12 mouse cellular contexts compared by ENCODE assay signal in the genomic region with DNA sequence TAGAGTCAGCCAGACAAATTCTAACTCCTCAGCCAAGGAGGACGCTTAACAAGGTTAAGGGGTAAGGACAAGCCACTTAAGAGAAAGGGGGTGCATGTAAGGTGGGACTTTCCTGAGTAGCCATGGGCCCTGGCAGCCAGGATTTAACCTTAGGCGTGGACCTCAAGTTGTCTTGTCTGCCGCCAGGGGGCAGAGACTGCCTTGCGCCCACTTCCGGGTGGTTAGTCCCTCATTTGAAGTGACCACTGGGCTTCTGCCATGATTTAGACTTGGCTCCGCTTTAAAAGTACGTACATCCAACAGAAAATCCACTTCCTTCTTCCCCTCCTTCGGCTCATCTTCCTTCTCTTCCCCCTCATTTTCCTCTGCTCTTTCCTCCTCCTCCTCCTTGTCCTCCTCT. TPM values are rescaled to one million over a fixed set of nuclear protein-coding genes. Genes with fewer than 3 reads are reported as not detected.
DNase-seq lines count a peak whose midpoint lies in the region; ATAC-seq and TF ChIP-seq lines count a peak whose summit lies in the region.
"Had no signal": no experiment of that assay in that cellular context is flagged by ENCODE, and none has a peak within 500 bp of the region (broad histone marks: within the 10 kb centered on the region; RNA-seq: fewer than 3 reads in every experiment).

No protein-coding gene starts in this region.

- ATAC-seq in hindbrain, postnatal 0 days: no peak
- ATAC-seq in hindbrain, embryonic 13.5 days (ENCODE audit: low FRiP score): no peak
- no peak for ATAC-seq in neural tube, embryonic 11.5 days (ENCODE audit: insufficient read depth, low FRiP score, low TSS enrichment)
- ATAC-seq in neural tube, embryonic 15.5 days (ENCODE audit: low FRiP score): no peak
- ATAC-seq: midbrain, embryonic 13.5 days had no signal

- H3K27me3 ChIP-seq in hindbrain, postnatal 0 days (ENCODE audit: insufficient read depth, low read length): no peaks in the 10 kb centered on the region
- H3K27me3 ChIP-seq in hindbrain, embryonic 13.5 days: no peaks in the 10 kb centered on the region
- no peaks in the 10 kb centered on the region for H3K27me3 ChIP-seq in neural tube, embryonic 11.5 days (ENCODE audit: control insufficient read depth, insufficient read depth, low read length)
- no peaks in the 10 kb centered on the region for H3K27me3 ChIP-seq in neural tube, embryonic 15.5 days (replicated peaks)
- H3K27me3 ChIP-seq in small intestine, adult 2 months (ENCODE audit: control insufficient read depth, insufficient read depth, low read length): no peaks in the 10 kb centered on the region
- H3K27me3 ChIP-seq: hindbrain, embryonic 15.5 days; midbrain, embryonic 13.5 days had no signal

- no peak overlapping the region for H3K4me2 ChIP-seq in hindbrain, postnatal 0 days (ENCODE audit: low read depth, low read length)
- no peak overlapping the region for H3K4me2 ChIP-seq in hindbrain, embryonic 13.5 days
- no peak overlapping the region for H3K4me2 ChIP-seq in neural tube, embryonic 11.5 days (ENCODE audit: low read depth)
- H3K4me2 ChIP-seq in neural tube, embryonic 15.5 days: no peak overlapping the region
- H3K4me2 ChIP-seq: hindbrain, embryonic 15.5 days; midbrain, embryonic 13.5 days had no signal

- no peak for TF ChIP-seq POLR2A in small intestine, adult 2 months (IDR thresholded peaks at IDR 0.05; ENCODE audit: low read depth, low read length)

- H3K9me3 ChIP-seq in hindbrain, postnatal 0 days (ENCODE audit: low read length): no peaks in the 10 kb centered on the region
- no peaks in the 10 kb centered on the region for H3K9me3 ChIP-seq in hindbrain, embryonic 13.5 days
- no peaks in the 10 kb centered on the region for H3K9me3 ChIP-seq in neural tube, embryonic 11.5 days (ENCODE audit: control insufficient read depth, low read length)
- H3K9me3 ChIP-seq in neural tube, embryonic 15.5 days (replicated peaks): no peaks in the 10 kb centered on the region
- H3K9me3 ChIP-seq: hindbrain, embryonic 15.5 days; midbrain, embryonic 13.5 days had no signal

- H3K27ac ChIP-seq in hindbrain, postnatal 0 days: no peak overlapping the region
- H3K27ac ChIP-seq in hindbrain, embryonic 13.5 days: no peak overlapping the region
- no peak overlapping the region for H3K27ac ChIP-seq in neural tube, embryonic 11.5 days (ENCODE audit: low read depth, low read length)
- no peak overlapping the region for H3K27ac ChIP-seq in neural tube, embryonic 15.5 days (replicated peaks)
- H3K27ac ChIP-seq in small intestine, adult 2 months (ENCODE audit: insufficient read depth, low read depth, low read length): no peak overlapping the region
- H3K27ac ChIP-seq: hindbrain, embryonic 15.5 days; midbrain, embryonic 13.5 days had no signal

- no peak overlapping the region for H3K9ac ChIP-seq in hindbrain, postnatal 0 days (replicated peaks; ENCODE audit: low read length)
- H3K9ac ChIP-seq in hindbrain, embryonic 13.5 days: no peak overlapping the region
- no peak overlapping the region for H3K9ac ChIP-seq in neural tube, embryonic 11.5 days (ENCODE audit: low read length)
- no peak overlapping the region for H3K9ac ChIP-seq in neural tube, embryonic 15.5 days (replicated peaks)
- H3K9ac ChIP-seq: hindbrain, embryonic 15.5 days; midbrain, embryonic 13.5 days had no signal

- peak; percentile 57 for TF ChIP-seq CTCF in hindbrain, postnatal 0 days (IDR thresholded peaks at IDR 0.05; ENCODE audit: low read depth)
- peak; percentile 32; the same call in 1 of the 2 replicates for TF ChIP-seq CTCF in small intestine, adult 2 months (IDR thresholded peaks at IDR 0.05; ENCODE audit: extremely low read depth, insufficient read length, insufficient replicate concordance, low read depth, low read length)

- H3K4me3 ChIP-seq in hindbrain, postnatal 0 days (ENCODE audit: low read length): no peak overlapping the region
- H3K4me3 ChIP-seq in hindbrain, embryonic 13.5 days: no peak overlapping the region
- H3K4me3 ChIP-seq in neural tube, embryonic 11.5 days (ENCODE audit: low read depth, low read length): no peak overlapping the region
- no peak overlapping the region for H3K4me3 ChIP-seq in neural tube, embryonic 15.5 days (replicated peaks)
- H3K4me3 ChIP-seq in small intestine, adult 2 months (ENCODE audit: low read depth, low read length): no peak overlapping the region
- H3K4me3 ChIP-seq: hindbrain, embryonic 15.5 days; midbrain, embryonic 13.5 days had no signal

- H3K36me3 ChIP-seq in hindbrain, postnatal 0 days (ENCODE audit: insufficient read depth, low read length): no peaks in the 10 kb centered on the region
- H3K36me3 ChIP-seq in hindbrain, embryonic 13.5 days: no peaks in the 10 kb centered on the region
- H3K36me3 ChIP-seq in neural tube, embryonic 11.5 days (ENCODE audit: control insufficient read depth, insufficient read depth, low read length): no peaks in the 10 kb centered on the region
- H3K36me3 ChIP-seq in neural tube, embryonic 15.5 days: no peaks in the 10 kb centered on the region
- no peaks in the 10 kb centered on the region for H3K36me3 ChIP-seq in small intestine, adult 2 months (ENCODE audit: control insufficient read depth, insufficient read depth, low read length)
- H3K36me3 ChIP-seq: hindbrain, embryonic 15.5 days; midbrain, embryonic 13.5 days had no signal

- DNase-seq in hindbrain, postnatal 0 days (ENCODE audit: low spot score): no peak
- DNase-seq in neural tube, embryonic 11.5 days (ENCODE audit: low spot score): peak; percentile 39
- peak; percentile 61 for DNase-seq in ZHBTc4 (ENCODE audit: low read depth, low spot score)
- DNase-seq in frontal cortex, postnatal 10 days (ENCODE audit: low spot score in 2 of 2): no peak
- no peak for DNase-seq in cerebellum, postnatal 4 days (ENCODE audit: low spot score in 2 of 2)
- DNase-seq: right cerebral cortex, adult 18-20 months; thymus, postnatal 14 days had no signal

- WGBS in hindbrain, postnatal 0 days: 65% methylated on average over 8 of the region's 8 CpGs
- 76% methylated on average over 8 of the region's 8 CpGs for WGBS in hindbrain, embryonic 13.5 days
- 70% methylated on average over 8 of the region's 8 CpGs for WGBS in neural tube, embryonic 11.5 days
- 74% methylated on average over 8 of the region's 8 CpGs for WGBS in neural tube, embryonic 15.5 days
- 79% methylated on average over 8 of the region's 8 CpGs for WGBS in small intestine, adult 2 months

- H3K4me1 ChIP-seq in hindbrain, postnatal 0 days (ENCODE audit: insufficient read depth, low read length): no peaks in the 10 kb centered on the region
- no peaks in the 10 kb centered on the region for H3K4me1 ChIP-seq in hindbrain, embryonic 13.5 days (replicated peaks)
- H3K4me1 ChIP-seq in neural tube, embryonic 11.5 days (ENCODE audit: control insufficient read depth, insufficient read depth, low read length): no peaks in the 10 kb centered on the region
- H3K4me1 ChIP-seq in neural tube, embryonic 15.5 days: peaks cover 8% of the 10 kb centered on the region
- peaks cover 5% of the 10 kb centered on the region; the same call in 1 of the 2 replicates for H3K4me1 ChIP-seq in small intestine, adult 2 months (ENCODE audit: control insufficient read depth, insufficient read depth, insufficient read length, low read length)
- H3K4me1 ChIP-seq: midbrain, embryonic 13.5 days had no signal

RNA-seq across cellular contexts. Expression of a gene that starts 53.8 kb away (rescaled TPM):
- 7.2 and 12.8 TPM in 2 replicates for total RNA-seq in hindbrain, postnatal 0 days (2014; rRNA removed)
- polyA plus RNA-seq in hindbrain, postnatal 0 days (2015; fragmentation: Nextera tagmentation; extraction: Ambion mirVana): 17.3 and 18.8 TPM in 2 replicates
- 16.7 and 19.2 TPM in 2 replicates for polyA plus RNA-seq in hindbrain, embryonic 13.5 days (2015; fragmentation: Nextera tagmentation; extraction: Ambion mirVana)
- 27.2 and 29.7 TPM in 2 replicates for polyA plus RNA-seq in neural tube, embryonic 11.5 days (2014; fragmentation: Nextera tagmentation; extraction: Ambion mirVana)
- 13.8 and 95.4 TPM in 2 replicates for polyA plus RNA-seq in neural tube, embryonic 15.5 days (2015; fragmentation: Nextera tagmentation; extraction: Ambion mirVana)
- polyA plus RNA-seq in small intestine, adult 2 months (2012; rRNA removed): 11.2 and 22.6 TPM in 2 replicates

Comparison
In these comparisons a context has a peak if more than half of its experiments do, and no peak if none do; other contexts are left out.
1. DNase-seq: peak in neural tube, embryonic 11.5 days (single experiment) and ZHBTc4 (single experiment); none in hindbrain, postnatal 0 days (single experiment), frontal cortex, postnatal 10 days (0 of 2) and cerebellum, postnatal 4 days (0 of 2).